Mouse (Mus musculus) cerebellum, adult 2 months (tissue): Measurements from ENCODE around the gene Chrnb2.

Source experiments
- CTCF ChIP-seq: fragments of 200-500 bp; IDR thresholded peaks from 2 replicates; pipeline ENCODE4 v1.5.1; 2011; ENCODE audit warnings: low read depth, mild to moderate bottlenecking, control low read depth, low read length, moderate library complexity, borderline replicate concordance; ENCODE audit not compliant: insufficient read depth
- POLR2A ChIP-seq: fragments of 200-500 bp; IDR thresholded peaks from 2 replicates; pipeline ENCODE4 v1.6.1; 2011; ENCODE audit warnings: low read length, control low read depth, borderline replicate concordance; ENCODE audit not compliant: insufficient read depth

GRCm38 (mm10) chr3:89808638-89809037 lies 44.2 kb upstream of the Chrnb2 start:
- TF ChIP-seq CTCF = no peak
- no peak for TF ChIP-seq POLR2A
